Mouse (Mus musculus) layer of hippocampus, postnatal 25 days (tissue): Measurements from ENCODE around the gene Irx2. TPM values are rescaled to one million over a fixed set of nuclear protein-coding genes. Genes with fewer than 3 reads are reported as not detected.

ENCODE experiments used
- DNase-seq, 2 experiments: peaks; one replicate each; pipeline ENCODE4 v3.0.0; 2022; ENCODE audit warnings: mixed read lengths in 2 of 2, low spot score in 1 of 2; ENCODE audit errors: extremely low spot score in 1 of 2
- total RNA-seq, 2 experiments: library from RNA; stranded (reverse); gene quantifications; 2 replicates each; pipeline ENCODE4 v1.2.3; 2021

Gene Irx2
- total RNA-seq, 2 experiments from 2014 or later, result not detected

- DNase-seq, result no peak
These were observed 6.2 kb downstream of the Irx2 start for GRCm38 (mm10) chr13:72634752-72635315.

DNA sequence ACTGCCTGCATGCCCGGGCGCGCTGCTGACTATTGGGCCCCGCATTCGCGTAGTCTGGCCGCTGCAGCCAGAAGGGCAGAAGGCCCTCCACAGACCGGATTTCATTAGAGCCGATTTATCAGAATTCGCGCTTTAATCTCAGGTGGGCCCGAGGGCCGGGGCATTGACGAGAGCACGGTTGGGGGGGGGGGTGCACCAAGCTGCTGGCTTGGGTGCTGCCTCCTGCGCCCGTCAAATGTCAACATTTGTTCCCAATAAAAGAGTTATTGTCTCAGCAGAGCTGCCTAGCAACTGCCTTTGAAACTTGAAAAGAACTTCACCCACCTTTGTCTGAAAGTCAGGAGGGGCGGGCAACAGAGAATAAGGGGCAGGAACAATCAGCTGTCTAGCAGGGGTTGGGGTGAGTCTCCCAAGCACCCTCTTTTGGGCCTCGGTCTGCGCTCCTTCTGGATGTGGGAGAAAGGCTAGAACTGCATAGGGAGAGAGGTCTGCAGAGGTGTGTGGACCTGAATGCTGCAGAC, 7.8 kb downstream of the Irx2 start:
- no peak for DNase-seq

- no peak for DNase-seq
These were observed 8.9 kb downstream of the Irx2 start for GRCm38 (mm10) chr13:72637536-72637935.

DNA sequence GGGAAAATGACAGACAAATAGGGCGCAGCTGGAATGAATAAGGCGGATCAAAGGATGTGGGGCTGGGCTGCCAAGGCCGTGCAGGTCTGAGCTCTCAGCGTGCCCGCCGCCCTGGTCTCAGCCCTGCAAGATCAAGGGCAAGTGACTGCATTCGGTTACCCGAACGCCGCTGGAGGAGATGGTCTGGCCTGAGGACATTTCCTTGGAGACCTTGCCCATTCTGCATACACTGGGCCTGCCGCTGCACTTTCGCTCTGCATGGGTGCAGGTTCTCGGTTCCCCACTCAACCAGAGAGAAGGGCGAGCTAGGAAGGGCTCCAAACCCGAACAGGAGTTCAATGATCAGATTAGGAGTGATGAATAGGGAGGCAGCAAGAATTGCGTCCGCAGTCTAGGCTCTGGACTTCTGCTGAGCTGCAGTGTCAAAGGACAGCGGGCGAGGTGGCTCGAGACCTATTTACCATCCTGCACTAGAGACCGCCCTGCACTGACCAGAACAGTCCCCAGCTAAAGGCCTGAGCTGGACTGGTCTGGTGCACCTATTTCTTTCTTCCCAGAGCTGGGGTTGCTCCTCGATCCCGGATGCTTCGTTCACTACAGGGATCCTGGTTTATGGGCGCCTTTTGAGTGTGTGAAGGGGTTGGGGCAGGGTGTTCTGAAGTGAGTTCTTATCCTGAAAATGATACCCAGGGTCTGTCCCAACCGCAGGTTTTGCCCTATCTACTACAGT, 9.9 kb downstream of the Irx2 start:
- DNase-seq, result no peak

DNA sequence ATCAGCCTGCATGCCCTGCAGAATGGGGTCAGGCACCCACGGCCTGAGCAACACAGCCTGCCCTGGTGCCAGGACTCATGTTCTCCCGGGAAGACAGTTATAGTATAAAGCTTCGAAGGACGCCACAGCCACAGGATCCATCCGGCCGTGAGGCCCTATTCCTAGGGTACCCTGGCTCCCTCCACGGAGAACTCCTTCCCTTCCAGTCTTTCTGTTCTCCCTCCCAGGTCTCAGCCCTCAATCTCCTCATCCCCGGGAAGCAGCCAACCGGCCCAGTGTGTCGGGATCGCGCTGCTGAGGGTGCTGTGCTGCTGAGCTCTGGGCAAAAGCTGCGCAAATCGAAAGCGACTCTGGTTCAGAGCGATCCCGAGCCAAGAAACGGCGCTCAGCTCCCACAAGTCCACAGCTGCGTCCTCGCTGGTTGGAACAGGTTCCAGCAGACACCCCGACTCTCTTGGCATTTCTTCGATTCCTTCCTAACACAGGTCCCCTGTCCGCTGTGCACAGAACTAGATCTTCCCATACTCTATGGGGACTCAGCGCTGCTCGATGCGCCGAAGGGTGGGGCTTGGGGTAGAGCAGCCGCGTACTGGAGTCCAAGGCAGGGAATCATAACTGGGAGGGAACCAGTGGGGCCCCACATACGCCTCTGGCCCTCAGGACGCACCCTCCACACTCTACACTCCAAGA, 11.0 kb downstream of the Irx2 start:
- no peak for DNase-seq

DNA sequence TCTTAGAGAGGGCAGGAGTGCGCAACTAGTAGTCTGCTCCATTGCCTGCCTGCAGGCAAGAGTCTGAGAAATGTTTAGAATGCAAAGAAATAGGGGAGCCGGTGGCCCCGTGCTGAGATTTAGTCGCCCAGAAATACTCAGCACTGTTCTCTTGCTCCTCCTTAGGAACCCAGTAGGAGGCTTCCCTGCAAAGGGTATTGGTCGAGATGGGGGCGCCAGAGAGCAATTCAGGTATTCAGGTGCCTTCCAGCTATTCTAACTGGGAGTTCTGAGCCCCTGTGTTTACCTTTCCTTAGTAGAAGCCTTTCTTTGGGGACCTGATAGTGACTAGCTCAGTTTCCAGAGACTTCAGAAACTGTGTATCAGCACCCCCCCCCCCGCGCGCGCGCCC, 11.5 kb downstream of the Irx2 start:
- no peak for DNase-seq

GRCm38 (mm10) chr13:72656447-72656846, 27.8 kb downstream of the Irx2 start:
- DNase-seq, result no peak

DNA sequence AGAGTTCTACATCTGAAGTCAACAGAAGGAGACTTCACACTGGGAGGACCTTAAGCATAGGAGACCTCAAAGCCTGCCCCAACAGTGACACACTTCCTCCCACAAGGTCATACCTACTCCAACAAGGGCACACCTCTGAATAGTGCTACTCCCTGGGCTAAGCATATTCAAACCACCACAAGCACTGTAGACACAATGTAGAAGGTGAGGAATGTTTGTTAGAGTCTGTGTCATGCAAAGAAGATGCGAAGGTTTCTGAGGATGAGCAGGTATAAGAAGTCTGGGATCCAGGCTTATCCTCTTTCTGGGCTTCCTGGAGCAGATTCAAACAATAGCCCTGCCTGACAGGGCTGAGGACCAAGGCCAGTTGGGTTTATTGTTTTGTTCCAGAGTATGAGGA, 47.2 kb downstream of the Irx2 start:
- no peak for DNase-seq
